Mouse (Mus musculus): ENCODE measurements around the gene Tmprss9. TPM values are rescaled to one million over a fixed set of nuclear protein-coding genes. Genes with fewer than 3 reads are reported as not detected.

The Tmprss9 gene
- polyA plus RNA-seq (2014; fragmentation: Nextera tagmentation; extraction: Ambion mirVana) = 0.05 TPM in 1 of 2 replicates, not detected in the other

DNA sequence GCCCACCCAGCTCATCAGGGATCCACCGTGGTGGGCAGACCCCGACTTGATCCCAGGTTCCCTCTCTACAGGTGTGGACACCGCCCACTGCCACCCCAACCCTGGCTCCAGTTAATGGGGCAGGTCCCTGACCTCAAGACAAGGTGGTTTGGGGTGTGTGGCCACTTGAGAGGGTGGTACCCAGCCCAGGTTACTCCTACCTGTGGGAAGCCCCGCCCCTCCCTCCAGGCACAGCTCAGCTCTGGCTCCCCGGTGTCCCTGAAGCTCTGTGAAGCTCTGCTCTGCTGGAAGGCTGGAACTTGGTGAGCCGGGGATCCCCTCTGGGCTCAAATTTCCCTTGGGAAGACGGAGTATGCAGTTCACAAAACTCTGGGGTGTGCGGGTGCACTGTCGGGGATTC lies at the start of gene Tmprss9:
Gene Tmprss9 (plus strand): TSS at position 268 of the 400 bp plus-strand sequence.
- Histone ChIP-seq H3K4me3 (ENCODE audit: low read depth, low read length) (no peak within 1 kb of the TSS), H3K9me3 (ENCODE audit: low read depth, low read length) (no peaks in the 10 kb centered on the region), H3K27ac (ENCODE audit: low read depth) (no peak within 1 kb of the TSS), H3K4me1 (ENCODE audit: insufficient read depth) (no peaks in the 10 kb centered on the region), H3K36me3 (ENCODE audit: insufficient read depth) (peaks cover 14% of the 10 kb centered on the region), H3K27me3 (ENCODE audit: insufficient read depth, low read length) (no peaks in the 10 kb centered on the region), H3K9ac (no peak within 1 kb of the TSS), H3K4me2 (no peak within 1 kb of the TSS)
- WGBS = 25% methylated on average over 9 of the region's 9 CpGs
- ATAC-seq (ENCODE audit: insufficient read depth) (no peak), DNase-seq (no peak)
- TF ChIP-seq CTCF (IDR thresholded peaks at IDR 0.05; ENCODE audit: low read depth) = no peak

DNA sequence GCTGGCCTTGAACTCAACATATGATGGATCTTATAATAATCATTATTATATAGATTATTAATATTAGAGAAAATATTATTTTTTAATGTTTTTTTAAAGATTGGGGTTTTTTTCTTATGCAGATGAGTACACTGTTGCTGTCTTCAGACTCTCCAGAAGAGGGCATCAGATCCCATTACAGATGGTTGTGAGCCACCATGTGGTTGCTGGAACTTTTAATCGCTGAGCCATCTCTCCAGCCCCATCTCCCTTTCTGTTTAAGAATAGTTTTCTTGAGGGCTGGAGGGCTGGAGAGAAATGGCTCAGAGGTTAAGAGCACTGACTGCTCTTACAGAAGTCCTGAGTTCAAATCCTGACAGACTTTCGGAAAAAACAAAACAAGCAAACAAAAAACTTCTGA lies 49.7 kb upstream of the Tmprss9 start:
- 38% methylated on average over 2 of the region's 2 CpGs for WGBS

DNA sequence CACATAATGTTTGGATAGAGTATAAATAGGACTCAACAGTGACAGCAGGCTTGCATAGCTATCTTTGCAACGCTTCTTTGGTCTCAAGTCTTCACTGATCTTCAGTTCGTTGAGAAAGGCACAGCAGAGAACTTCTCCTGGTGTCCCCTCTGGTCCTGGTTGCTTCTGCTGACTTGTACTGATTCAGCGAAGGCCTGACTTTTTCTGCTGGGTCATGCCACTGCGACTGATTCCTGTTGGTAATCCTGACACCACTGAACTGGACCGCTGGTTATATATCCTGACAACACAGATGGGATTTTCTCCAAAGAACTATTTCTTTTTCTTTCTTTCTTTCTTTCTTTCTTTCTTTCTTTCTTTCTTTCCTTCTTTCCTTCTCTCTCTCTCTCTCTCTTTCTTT lies 49.1 kb upstream of the Tmprss9 start:
- no peak for ATAC-seq (ENCODE audit: insufficient read depth)
- Histone ChIP-seq H3K4me1 (ENCODE audit: insufficient read depth) (no peaks in the 10 kb centered on the region), H3K36me3 (ENCODE audit: insufficient read depth) (no peaks in the 10 kb centered on the region), H3K4me3 (ENCODE audit: low read depth, low read length) (no peak overlapping the region), H3K27me3 (ENCODE audit: insufficient read depth, low read length) (no peaks in the 10 kb centered on the region), H3K9me3 (ENCODE audit: low read depth, low read length) (no peaks in the 10 kb centered on the region), H3K4me2 (no peak overlapping the region), H3K27ac (ENCODE audit: low read depth) (no peak overlapping the region), H3K9ac (no peak overlapping the region)
- no peak for TF ChIP-seq CTCF (IDR thresholded peaks at IDR 0.05; ENCODE audit: low read depth)
- WGBS = 86% methylated on average over 5 of the region's 5 CpGs
- DNase-seq = no peak

More for the DNA sequence above, 49.7 kb upstream of the Tmprss9 start:
- Histone ChIP-seq H3K9me3 (ENCODE audit: low read depth, low read length) (no peaks in the 10 kb centered on the region), H3K9ac (no peak overlapping the region), H3K4me3 (ENCODE audit: low read depth, low read length) (no peak overlapping the region), H3K36me3 (ENCODE audit: insufficient read depth) (no peaks in the 10 kb centered on the region), H3K4me2 (no peak overlapping the region), H3K27me3 (ENCODE audit: insufficient read depth, low read length) (no peaks in the 10 kb centered on the region), H3K4me1 (ENCODE audit: insufficient read depth) (no peaks in the 10 kb centered on the region), H3K27ac (ENCODE audit: low read depth) (no peak overlapping the region)
- ATAC-seq (ENCODE audit: insufficient read depth) = no peak
- DNase-seq = peak; percentile 62
- TF ChIP-seq CTCF (IDR thresholded peaks at IDR 0.05; ENCODE audit: low read depth) = peak; percentile 62

DNA sequence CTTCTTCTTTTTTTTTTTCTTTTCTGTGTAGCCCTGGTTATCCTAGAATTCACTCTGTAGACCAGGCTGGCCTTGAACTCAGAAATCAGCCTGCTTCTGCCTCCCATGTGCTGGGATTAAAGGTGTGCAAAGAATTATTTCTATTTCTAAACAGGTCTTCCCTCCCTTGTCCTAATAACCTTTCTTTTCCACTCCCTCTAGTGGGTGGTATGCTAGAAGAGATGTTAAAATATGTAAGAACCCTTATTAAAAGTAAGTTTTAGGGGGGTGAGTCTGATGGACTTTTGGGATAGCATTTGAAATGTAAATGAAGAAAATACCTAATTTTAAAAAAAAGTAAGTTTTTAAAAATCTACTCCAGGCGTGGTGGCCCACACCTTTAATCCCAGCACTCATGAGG lies 48.3 kb upstream of the Tmprss9 start:
- TF ChIP-seq CTCF (IDR thresholded peaks at IDR 0.05; ENCODE audit: low read depth) = no peak
- 75% methylated on average over 1 of the region's 1 CpGs for WGBS
- no peak overlapping the region for H3K4me2 ChIP-seq

DNA sequence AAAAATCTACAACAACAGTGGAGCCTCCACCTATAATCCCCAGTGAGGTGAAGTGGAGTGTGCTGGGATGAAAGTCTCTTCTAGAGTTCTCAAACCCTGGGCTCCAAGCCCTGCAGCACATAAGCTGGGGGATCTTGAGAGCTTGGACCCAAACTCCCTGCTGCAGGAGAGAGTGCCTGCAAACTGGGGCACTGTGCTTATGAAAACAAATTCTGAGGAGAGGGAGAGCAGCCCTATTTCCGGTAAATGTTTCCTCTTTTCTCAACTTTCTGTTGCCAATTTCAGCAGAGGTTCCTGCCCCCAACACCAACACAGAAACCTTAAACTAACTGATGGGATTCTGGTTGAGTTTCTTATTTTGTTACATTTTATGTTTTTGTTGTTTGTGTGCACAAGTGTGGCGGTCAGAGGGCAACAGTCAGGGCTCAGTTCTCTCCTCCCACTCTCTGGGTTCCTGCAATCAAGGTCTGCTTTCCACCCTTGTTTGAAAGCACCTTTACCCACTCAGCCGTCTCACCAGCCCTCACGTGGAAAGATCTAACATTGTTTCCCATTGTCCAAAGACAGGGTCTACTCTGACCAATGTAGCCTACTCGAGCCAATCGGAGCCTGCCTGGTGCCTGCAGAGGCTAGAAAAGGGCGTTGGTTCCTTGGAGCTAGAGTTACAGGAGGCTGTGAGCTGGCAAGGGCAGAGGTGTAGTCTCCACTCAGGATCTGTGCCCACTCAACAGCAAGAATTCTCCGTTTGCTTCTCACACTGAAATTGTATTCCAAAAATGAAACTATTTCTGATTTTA lies 47.6 kb upstream of the Tmprss9 start:
- no peak for ATAC-seq (ENCODE audit: insufficient read depth)
- H3K4me3 ChIP-seq (ENCODE audit: low read depth, low read length) = no peak overlapping the region
- H3K36me3 ChIP-seq (ENCODE audit: insufficient read depth) = peaks cover 8% of the 10 kb centered on the region; the same call in 1 of the 2 replicates
- H3K9ac ChIP-seq = no peak overlapping the region
- no peak overlapping the region for H3K27ac ChIP-seq (ENCODE audit: low read depth)
- H3K4me1 ChIP-seq (ENCODE audit: insufficient read depth) = no peaks in the 10 kb centered on the region
- no peak for DNase-seq
- no peaks in the 10 kb centered on the region for H3K9me3 ChIP-seq (ENCODE audit: low read depth, low read length)
- no peak overlapping the region for H3K4me2 ChIP-seq
- TF ChIP-seq CTCF (IDR thresholded peaks at IDR 0.05; ENCODE audit: low read depth) = no peak
- H3K27me3 ChIP-seq (ENCODE audit: insufficient read depth, low read length) = no peaks in the 10 kb centered on the region
- WGBS = 61% methylated on average over 8 of the region's 8 CpGs

More for the DNA sequence above, 48.3 kb upstream of the Tmprss9 start:
- H3K27me3 ChIP-seq (ENCODE audit: insufficient read depth, low read length) = no peaks in the 10 kb centered on the region
- no peaks in the 10 kb centered on the region for H3K4me1 ChIP-seq (ENCODE audit: insufficient read depth)
- H3K27ac ChIP-seq (ENCODE audit: low read depth) = no peak overlapping the region
- no peak overlapping the region for H3K9ac ChIP-seq
- DNase-seq (no peak), ATAC-seq (ENCODE audit: insufficient read depth) (no peak)
- peaks cover 2% of the 10 kb centered on the region; the same call in 1 of the 2 replicates for H3K36me3 ChIP-seq (ENCODE audit: insufficient read depth)
- no peak overlapping the region for H3K4me3 ChIP-seq (ENCODE audit: low read depth, low read length)
- H3K9me3 ChIP-seq (ENCODE audit: low read depth, low read length) = no peaks in the 10 kb centered on the region

DNA sequence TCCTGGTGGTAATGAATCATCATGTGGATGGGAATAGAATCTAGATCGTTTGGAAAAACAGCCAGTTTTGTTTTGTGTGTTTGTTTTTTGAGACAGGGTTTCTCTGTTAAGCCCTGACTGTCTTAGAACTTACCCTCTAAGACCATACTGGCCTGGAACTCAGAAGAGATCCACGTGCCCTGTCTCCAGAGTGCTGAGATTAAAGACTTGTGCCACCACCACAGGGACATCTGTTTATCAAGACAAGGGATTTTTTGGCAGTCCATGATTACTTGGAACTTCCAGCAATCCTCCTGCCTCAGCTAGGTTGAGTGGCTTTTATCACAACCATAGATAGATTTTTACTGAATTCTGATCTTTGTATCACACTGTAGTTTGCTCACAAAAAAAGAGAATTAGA lies 46.8 kb upstream of the Tmprss9 start:
- no peak overlapping the region for H3K9ac ChIP-seq
- peaks cover 16% of the 10 kb centered on the region for H3K36me3 ChIP-seq (ENCODE audit: insufficient read depth)
- no peak overlapping the region for H3K4me2 ChIP-seq
- no peak overlapping the region for H3K4me3 ChIP-seq (ENCODE audit: low read depth, low read length)
- no peak for DNase-seq
- TF ChIP-seq CTCF (IDR thresholded peaks at IDR 0.05; ENCODE audit: low read depth) = no peak
- H3K4me1 ChIP-seq (ENCODE audit: insufficient read depth) = no peaks in the 10 kb centered on the region
- ATAC-seq (ENCODE audit: insufficient read depth) = no peak
- H3K9me3 ChIP-seq (ENCODE audit: low read depth, low read length) = no peaks in the 10 kb centered on the region
- H3K27ac ChIP-seq (ENCODE audit: low read depth) = no peak overlapping the region
- no peaks in the 10 kb centered on the region for H3K27me3 ChIP-seq (ENCODE audit: insufficient read depth, low read length)
- 58% methylated on average over 2 of the region's 2 CpGs for WGBS

DNA sequence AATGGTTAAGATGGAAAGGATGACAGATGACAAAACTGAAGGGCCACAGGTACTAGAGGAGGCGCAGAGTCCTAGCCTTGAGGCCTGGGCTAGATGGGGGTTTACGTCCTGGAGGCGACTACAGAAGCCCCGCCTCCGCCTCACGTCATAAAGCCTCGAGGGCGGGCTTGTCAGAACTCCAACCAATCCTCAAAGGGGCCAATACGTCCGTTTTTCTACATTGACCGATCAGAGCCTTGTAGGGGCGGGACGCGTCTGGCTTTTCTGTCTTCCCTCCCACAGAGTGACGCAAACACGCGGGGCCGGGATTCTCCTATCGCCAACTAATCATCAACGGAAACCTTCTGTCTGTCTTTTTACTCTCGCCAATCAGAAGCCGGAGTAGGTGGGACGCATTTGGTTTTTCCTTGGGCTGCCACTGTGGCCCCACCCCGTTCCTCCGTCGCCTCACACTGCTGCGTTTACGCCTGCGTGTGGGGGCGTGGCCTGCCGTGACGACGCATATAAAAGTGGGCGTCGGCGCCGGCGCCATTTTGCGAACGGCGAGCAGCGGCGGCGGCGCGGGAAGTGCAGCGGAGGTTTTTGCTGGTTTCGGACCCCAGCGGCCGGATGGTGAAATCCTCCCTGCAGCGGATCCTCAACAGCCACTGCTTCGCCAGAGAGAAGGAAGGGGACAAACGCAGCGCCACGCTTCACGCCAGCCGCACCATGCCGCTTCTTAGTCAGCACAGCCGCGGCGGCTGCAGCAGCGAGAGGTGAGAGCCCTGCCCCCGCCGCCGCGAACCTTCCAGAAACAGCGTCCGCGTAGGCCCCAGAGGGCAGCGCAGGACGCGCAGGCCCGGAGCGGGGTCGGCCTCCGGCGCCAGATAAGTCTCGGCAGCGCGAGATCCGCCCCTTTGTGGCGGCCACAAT lies 45.2 kb upstream of the Tmprss9 start, which contains the start of gene Oaz1:
Gene Oaz1 (plus strand): TSS at position 506 of the 912 bp plus-strand sequence.
- H3K4me2 ChIP-seq = peak within 1 kb of the TSS; percentile 97

More for the DNA sequence above, 45.2 kb upstream of the Tmprss9 start, which contains the start of gene Oaz1:
- WGBS = under 1% methylated on average over 77 of the region's 82 CpGs
- Histone ChIP-seq H3K27me3 (ENCODE audit: insufficient read depth, low read length) (no peaks in the 10 kb centered on the region), H3K36me3 (ENCODE audit: insufficient read depth) (peaks cover 24% of the 10 kb centered on the region), H3K4me3 (ENCODE audit: low read depth, low read length) (peak within 1 kb of the TSS; percentile 65), H3K9me3 (ENCODE audit: low read depth, low read length) (no peaks in the 10 kb centered on the region), H3K4me1 (ENCODE audit: insufficient read depth) (no peaks in the 10 kb centered on the region), H3K27ac (ENCODE audit: low read depth) (peak within 1 kb of the TSS; percentile 89), H3K9ac (peak within 1 kb of the TSS; percentile 85)
- TF ChIP-seq CTCF (IDR thresholded peaks at IDR 0.05; ENCODE audit: low read depth) = no peak
- peak; percentile 97 for ATAC-seq (ENCODE audit: insufficient read depth)
- DNase-seq = peak; percentile 100

All from lung, embryonic 14.5 days (tissue).